Mouse (Mus musculus) ZHBTc4 (cell line): ENCODE data around the gene 4930404H24Rik.
A peak's percentile ranks its signal among the peaks of the same experiment; 100 is the strongest.

Experiments
- DNase-seq: peaks from one replicate; pipeline ENCODE4 v3.0.0-alpha.2; 2011; ENCODE audit warnings: low read depth, low spot score

4930404H24Rik gene

DNA sequence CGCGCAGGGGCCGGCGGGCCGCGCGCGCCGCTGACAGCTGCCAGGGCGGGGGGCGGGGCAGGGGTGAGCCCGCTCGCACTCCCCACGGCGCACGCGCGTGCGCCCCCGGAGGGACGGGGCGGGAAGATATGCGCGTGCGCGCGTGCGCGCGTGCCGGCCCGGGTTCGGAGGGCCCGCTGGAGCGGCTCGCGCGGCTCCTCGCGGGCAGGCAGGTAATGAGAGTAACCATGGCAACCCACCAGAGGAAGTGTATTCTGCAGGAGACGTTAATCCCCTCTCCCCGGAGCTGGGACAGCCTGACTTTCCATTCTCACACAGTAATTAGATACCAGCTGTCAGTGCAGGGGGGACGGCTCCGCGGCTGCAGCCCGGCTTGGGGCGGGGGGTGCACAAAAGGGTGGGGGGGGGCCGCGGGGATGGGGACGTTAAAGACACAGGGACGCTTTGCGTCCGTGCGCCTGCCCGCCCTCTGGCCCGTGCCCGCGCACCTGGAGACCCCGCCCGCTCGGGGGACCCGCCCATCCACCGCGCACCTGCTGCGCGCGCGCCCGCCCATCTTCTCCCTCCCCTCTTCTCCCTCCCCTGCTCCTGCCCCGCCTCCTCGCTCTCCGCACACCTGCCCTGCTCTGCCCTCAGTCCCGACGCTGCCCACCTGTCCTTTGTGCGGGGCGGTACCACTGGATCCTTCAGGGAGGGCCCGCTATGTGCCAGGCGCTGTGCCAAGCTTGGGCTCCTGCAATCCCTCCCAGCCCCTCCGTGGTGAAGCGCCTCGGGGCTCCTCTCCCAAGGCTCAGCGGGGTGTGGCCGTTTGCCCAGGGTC lies at the start of gene 4930404H24Rik:
TSS of gene 4930404H24Rik (plus strand) at position 218 of the 820 bp plus-strand sequence.
- peak; percentile 89 for DNase-seq

DNA sequence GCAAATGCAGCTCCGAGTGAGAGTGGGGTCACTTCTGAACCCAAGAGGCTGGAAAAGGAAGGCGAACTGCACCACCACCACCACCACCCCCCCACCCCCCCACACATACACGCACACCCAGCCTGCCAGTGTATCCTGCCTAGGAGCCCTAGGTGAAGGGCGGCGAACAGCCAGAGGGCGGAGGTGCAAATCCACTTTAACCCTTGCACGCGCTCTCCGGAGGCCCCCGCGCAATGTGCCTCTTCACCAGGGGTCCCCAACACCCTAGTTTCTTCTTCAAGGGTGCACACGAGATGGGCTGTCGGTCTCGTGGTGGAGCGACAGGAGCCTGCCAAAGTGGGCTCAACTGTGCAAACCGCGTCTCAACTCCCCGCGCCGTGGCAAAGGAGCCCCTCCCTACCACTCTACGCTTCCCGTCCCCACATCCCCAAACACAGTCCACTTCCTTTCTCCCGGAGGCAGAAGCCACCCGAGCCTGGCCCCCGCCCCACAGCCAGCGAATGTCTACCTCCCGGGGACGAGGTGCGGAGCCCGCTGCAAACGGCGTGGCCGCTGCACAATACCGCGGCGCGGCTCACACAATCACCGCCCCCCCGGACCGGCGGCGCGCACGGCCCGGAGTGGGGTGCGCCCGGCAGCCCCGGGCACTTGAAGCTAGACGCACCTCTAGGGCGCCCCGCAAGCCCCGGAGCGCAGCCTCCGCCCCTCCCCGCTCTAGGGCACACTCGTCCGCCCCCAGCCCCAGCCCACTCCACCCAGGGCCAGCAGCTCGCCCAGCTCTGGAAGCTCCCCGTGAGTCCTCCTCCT lies 49.0 kb upstream of the 4930404H24Rik start:
- DNase-seq = peak; percentile 57

DNA sequence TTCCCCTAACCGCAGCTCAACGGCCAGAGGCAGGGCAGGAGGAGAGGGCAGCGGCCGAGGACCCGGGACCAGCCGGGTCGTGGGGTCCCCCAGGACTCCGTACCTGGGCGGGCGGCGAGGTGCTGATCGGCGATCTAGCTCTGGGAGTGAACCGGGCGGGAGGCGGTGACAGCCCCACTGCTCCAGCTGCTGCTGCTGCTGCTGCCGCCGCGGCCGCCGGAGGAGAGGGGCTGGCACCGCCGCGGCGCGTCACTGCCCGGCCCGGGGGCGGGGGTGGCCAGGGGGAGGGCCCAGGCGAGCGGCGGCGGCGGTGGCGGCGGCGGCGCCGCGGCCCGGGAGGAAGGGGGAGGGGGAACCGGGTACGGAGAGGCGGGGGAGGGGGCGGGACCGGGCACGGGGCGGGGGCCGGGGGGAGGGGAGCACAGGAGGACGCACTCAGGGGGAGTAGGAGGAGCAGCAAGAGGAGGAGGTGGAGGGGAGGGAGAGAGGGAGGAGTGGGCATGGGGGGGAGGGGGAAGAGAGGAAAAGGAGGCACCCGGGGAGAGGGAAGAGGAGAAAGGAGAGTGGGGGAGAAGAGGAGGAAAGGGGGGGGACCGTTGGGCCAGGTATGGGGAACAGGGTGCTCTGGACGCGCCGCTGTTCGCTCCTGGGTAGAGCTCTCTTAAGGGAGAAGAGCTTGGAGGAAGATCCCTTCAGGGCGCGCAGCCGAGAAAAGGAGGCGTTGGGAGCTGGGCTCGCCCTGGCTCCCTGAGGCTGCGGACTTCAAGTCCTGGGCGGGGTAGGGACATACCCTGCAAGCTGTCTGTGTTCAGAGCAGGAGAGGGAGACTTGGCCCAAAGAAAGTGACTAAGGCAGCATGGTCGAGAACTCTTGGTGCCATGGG lies 48.1 kb upstream of the 4930404H24Rik start:
- peak; percentile 82 for DNase-seq

DNA sequence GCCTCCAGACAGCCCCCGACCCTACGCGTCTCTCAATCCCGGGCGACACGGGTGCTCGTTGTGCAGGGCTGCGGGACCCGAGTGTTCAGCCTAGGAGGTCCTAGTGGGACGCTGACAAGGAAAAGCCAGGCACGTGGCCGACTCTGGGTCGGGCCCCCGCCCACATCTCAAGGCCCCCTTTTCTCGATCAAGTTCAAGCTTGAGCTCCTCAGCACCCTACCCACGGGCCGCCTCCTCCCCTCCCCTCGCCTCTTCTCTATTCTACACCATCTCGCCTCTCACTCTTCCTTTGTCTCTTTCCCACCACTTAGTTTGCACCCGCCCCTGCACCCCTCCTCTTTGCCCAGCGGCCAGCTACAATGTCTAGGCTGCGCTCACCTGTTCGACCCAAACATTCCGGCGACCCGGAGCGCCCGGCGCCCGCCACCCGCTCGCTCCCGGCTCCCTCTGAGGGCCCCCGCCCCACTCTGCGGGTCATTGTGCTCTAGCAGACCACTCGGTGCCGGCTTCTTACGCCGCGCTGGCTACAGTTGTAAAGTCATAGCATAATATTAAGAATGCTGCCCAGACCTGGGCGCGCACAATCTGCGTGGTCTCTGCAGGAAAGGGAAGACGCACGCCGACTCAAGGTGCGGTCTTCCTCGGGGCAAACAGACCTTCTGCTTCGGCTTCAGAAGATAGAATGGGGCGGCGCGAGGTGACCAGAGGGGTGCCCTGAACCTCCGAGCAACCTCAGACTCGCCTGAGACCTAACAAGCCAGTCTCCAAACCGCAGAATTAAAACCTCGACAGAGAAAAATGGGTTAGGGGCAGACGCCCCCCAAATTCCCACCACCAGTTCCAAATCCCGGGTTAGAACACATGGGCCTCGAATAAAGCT lies 47.2 kb upstream of the 4930404H24Rik start:
- peak; percentile 32 for DNase-seq

DNA sequence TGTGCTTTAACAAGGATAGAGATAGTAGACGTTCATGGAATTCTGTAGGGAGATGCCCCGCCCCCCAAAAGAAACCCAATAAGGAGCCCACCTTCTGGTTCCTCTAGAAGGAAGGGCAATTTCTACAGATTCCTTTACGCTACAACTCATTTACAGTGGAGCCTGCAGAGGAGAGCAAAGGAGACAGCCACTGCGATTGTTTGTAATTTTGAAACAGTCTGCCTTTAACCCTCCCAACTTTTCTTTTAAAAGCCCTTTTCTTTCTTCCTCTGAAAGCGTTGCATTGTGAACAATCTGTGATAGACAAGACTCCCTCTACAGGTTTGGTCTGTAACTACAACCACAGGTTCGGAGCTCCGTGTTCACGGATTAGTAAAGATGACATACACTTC lies 46.6 kb upstream of the 4930404H24Rik start:
- peak; percentile 76 for DNase-seq

DNA sequence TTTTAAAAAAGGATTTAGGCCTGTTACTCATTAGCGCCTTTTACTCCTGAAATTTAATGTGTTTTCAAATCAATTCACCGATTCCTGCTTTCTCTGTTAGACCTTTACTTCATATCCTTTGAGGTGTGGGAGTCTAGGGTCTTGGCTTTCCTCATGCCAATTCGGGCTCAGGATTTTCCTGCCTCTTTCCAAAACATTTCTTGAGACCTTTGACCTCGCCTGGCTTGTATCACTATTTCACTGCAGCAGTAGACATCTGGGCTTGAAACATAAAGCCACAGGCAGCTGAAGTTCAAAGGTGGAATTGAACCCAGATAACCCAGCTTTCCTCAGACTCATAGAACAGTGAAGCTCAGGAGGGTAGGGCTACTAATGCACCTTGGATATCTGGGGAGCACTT lies 46.1 kb upstream of the 4930404H24Rik start:
- DNase-seq = no peak

DNA sequence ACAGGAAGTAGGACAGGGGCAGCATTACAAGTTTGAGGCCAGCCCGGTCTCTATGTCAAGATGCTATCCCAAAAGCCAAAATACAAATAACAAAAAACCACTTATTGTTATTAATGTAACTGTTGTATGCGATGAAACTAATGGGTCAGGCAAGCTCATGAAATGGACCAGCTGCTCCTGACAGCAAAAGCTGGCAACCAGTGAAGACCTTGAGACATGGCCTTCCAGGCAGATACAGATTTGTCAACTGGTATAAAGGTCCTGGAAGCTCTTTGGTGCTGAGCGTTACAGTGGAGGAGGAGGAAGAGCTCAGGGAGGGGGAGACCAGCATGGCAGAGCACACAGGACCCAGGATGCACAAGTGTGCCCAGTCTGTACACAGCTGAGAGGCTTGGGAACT lies 44.9 kb upstream of the 4930404H24Rik start:
- DNase-seq = no peak

DNA sequence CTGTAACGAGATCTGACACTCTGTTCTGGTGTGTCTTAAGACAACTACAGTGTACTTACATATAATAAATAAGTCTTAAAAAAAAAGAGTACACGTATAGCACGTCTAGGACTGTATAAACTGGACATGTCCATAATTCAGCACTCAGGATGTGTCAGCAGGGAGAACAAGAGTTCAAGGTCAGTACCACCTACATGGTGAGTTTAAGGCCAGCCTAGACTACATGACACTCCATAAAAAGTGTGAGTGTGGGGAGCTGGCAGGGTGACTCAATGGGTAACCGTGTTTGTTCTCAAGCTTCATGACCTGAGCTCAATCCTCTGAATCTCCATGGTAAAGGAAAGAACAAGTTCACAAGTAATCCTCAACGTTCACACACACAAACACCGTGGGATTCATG lies 44.1 kb upstream of the 4930404H24Rik start:
- DNase-seq = no peak

DNA sequence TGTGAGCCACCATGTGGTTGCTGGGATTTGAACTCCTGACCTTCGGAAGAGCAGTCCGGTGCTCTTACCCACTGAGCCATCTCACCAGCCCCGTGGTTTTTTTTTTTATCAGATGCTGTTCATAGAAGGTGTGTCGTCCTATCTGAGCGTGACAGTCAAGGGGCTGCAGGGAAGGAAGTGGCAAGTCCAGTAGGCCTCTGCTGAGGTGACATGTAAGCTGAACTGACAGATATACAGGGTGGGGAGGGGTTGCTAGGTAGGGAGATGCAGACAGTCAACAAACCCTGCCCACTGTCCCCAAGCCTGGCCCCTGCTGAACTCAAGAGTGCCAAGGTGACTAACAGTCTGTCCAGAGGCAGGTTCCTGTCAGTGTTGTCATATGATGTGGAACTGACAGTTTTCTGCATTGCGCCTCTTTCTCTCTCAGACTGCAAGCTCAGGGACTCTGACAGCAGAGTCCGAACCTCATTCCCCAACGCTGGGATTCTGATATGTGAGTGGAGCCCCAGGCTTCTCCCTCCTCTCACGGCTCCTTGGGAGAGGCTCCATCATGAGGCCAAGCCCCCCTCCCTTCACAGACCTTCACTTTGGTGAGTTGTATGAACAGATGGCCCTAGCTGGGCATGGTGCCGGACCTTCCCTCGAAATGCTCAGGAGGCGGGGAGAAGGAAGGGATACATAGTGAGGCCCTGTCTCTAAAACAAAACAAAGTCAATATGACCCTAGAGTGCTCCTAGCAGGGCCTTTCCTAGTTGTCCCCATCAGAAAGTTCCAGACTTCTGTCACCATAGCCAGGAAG lies 38.4 kb upstream of the 4930404H24Rik start:
- no peak for DNase-seq

DNA sequence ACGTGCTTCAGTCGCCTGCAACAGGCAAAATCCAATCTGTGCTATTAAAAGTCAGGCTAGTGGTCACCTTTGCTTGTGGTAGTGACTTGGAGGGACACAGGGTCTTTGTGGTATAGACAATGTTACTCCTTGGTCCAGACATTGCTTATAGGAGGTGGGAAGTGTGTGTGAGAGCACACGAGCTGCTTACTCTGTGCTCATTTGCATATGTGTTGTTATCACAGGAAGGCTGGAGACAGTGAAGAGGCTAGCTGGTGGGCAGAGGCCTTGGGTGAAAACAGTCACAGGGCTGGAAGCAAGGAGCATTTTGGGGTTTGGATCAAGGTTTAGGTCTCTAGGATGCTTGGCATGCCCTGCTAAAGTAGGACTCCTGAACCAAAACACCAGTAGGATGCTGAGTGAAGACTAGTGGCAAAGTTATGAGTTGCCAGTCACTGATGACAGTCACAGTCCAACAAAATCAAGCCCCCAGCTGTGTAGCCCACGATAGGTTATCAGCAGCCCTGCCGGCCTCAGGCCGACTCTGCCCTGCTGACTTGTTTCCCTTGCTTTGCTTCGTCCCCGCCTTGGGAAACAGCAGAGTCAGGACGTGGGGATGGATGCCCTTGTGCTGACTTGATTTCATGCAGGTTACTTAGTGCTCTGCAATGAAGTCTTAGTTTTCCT lies 37.6 kb upstream of the 4930404H24Rik start:
- DNase-seq = no peak

DNA sequence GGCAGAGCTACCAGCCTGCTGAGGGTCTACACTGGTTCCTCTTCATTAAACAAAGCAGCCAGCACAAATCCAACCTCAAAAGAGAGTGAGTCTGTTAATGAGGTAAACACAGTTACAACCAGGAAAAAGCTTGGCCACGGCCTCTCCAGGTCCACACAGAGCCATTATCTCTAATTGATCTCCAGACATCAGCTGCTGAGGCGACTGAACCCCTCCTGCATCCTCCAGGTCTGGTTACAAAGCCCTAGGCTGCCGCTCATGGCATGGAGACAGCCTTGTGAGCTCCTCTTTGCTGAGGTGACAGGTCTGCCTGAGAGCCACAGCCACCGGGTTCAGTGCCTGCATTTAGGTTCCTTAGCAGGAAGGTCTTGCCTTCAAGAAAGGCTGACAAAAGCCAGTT lies 35.1 kb upstream of the 4930404H24Rik start:
- DNase-seq = no peak

DNA sequence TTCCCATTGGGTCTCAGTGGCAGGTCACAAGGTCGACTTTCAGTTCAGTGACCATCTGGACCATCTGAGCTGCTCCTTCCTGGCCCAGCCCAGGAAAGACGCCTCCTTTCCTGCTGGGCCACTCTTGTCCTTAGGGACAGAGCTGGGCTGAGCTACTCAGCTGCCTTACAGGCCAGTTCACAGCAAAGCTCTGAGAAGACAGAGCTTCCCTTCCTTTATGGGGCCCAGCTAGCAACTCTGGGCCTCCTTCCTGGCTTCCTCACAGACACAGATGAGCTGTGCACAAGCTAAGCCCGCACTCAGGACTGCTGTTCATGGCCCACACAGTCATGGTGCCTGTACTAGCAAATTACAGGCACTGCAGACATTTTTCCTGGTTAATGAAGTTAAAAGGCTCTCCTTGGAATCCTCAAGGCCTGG lies 34.6 kb upstream of the 4930404H24Rik start:
- DNase-seq = no peak

DNA sequence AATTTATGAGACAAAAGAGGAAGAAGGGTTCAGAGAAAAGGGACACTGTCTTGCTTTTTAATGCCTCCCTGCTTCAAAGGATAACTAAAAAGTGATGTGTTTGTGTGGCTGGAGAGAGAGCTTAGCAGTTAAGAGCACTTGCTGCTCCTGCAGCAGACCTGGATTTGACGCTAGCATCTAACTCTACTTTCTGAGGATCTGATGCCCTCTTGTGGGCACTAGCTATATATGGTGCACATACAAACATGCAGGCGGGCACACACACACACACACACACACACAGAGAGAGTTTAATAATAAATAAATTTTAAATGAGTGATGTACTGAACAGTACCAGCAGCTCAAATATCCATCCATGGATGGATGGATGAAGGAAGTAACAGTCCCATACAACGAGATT lies 29.3 kb upstream of the 4930404H24Rik start:
- peak; percentile 73 for DNase-seq

DNA sequence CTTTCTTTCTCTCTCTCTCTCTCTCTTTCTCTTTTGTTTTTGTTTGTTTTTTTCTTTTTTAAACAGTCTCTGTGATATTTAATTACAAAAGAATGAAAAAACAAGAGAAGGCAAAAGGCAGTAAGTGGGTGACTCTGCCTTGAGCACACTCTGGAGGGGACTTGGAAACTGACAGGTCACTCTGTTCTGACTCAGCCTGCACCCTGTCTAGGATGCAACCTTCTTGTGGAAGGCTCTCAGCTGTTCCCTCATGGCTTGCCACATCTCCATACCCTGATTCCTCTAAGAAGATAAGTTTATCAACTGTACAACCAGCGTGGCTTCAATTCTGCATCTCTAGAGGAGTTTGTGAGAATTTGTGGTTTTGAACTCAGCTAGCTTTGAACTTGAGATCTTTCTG lies 25.2 kb upstream of the 4930404H24Rik start:
- no peak for DNase-seq

DNA sequence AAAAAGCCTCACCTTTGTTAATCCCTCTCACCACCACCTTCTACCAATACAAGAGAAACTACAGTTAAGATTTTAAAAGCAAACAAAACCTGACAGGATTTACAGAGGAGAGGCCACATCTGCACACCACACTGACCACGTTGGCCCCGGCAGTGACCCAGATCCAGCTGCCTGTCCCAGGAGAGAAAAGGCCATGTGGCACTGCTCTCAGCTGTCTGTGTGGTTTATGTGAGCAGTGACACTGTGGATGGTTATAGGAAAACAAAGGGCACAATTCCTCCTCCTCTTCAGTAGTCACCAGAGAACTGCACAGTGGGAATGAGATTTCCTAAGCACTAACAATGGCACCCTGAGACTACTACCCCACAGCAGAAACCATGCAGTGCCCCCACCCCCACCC lies 23.3 kb upstream of the 4930404H24Rik start:
- DNase-seq = no peak

DNA sequence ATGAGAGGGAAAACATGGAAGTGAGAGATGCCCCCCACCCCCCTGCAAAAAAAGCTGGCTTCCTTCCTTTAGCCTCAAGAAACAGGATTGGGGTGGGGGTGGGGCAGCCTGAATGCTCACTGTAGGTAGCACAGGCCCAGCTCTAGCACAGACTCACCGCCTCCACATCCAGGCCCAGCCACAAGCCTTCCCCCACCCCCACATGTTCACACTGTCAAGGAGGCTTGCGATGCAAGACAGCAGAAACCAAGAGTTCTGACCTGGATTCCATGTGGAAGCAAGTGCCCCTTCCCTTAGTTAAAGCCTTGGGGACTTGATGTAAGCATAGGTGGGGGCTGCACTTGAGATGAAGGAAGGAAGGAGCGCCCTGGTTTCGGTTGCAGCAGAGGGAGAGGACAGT lies 22.8 kb upstream of the 4930404H24Rik start:
- DNase-seq = no peak

DNA sequence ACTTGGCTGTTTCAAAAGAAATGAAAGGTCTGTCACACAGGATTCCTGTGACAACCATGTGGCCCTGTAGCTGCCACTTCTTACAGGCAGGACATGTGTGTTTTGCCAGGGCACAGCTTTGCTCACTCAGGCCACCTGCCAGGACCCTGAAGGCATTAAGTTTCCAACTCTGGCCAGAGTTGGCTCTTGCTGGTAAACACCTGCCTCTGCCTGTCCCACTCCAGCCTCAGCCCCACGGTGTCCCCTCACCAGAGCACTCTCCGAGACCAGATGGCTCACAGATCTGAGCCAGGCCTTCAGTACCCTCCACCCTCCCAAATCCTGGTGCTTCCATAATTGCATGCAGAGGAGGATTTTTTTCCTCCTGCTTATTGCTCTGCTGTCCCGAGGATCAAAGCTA lies 21.6 kb upstream of the 4930404H24Rik start:
- no peak for DNase-seq

DNA sequence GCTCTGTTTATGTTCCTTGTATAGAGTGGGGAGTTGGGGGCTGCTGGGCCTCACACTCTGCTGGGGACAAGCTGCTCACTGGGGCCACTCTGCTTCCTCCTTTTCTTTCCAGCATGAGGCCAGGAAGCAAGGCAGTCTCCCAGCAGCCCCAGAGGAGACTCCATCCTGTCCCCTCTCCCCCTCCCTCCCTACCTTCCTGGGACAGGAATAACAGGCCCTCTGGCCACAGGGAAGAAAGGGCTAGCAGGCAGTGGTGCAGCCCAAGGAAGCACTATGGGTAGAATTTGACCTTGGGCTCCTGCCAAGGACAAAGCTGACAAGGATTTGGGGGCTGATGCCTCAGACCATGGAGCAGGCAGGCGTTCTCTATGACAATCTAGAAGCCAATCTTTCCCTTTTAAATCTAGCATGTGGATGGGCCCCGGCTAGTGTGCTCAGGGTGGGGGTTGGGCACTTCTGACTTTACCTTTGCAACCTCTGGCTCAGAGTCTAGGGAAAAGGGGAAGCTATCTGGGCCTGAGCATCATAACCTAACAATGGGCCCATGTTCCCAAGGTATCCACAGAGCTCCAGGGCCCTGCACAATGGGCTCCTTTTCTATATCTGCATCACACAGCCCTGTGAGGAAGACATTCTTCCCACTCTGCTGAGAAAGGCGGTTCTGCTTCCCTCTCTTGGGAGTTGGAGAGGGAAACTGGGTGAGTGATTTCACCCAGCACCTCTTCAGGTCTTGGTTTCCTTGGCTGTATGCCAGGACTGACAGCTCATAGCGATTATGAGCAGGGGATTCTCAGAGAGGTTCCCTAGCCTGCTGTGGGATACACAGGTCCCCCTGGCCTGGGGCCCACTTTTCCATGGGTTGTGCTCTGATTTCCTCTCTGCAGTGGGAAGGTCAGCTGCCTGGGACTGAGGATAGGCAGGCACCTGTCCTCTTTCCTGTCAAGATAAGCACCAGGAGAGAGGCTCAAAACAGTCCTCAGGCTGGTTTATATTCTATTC lies 17.2 kb upstream of the 4930404H24Rik start:
- peak; percentile 26 for DNase-seq
